Mouse (Mus musculus): Measurements from ENCODE around the gene Bin2.

GRCm38 (mm10) chr15:100681770-100682169 lies 12.4 kb upstream of the Bin2 start:
- TF ChIP-seq POLR2A (IDR thresholded peaks at IDR 0.05; ENCODE audit: low read depth, low read length) (no peak), CTCF (IDR thresholded peaks at IDR 0.05; ENCODE audit: extremely low read depth, insufficient read depth, insufficient read length, insufficient replicate concordance) (no peak)
